Mouse (Mus musculus): Measurements from ENCODE around the gene Chka. TPM values are rescaled to one million over a fixed set of nuclear protein-coding genes. Genes with fewer than 3 reads are reported as not detected.

Chka gene
- polyA plus RNA-seq, 1 experiment from 2014 or later = 71.1 TPM

DNA sequence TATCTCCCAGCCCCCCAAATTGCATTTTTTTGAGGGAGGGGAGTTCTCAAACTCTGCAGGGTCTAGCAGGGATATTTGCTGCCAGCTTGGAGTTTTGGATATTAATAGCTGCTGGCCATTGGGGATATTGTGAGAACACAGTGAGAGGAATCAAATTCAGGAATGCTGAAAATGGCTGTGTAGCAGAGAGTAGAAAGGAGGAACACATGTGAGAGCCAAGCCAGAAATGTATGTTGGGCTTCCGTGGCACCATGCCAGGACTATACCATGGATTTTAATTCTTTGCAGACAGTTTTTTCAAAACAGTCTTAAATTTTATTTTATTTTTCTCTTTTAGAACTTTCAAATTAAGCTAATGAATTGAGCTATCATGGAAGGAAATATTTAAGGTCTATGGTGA, 16.7 kb downstream of the Chka start:
- H3K27me3 ChIP-seq (ENCODE audit: control insufficient read depth, insufficient read depth, low read length) = no peaks in the 10 kb centered on the region

DNA sequence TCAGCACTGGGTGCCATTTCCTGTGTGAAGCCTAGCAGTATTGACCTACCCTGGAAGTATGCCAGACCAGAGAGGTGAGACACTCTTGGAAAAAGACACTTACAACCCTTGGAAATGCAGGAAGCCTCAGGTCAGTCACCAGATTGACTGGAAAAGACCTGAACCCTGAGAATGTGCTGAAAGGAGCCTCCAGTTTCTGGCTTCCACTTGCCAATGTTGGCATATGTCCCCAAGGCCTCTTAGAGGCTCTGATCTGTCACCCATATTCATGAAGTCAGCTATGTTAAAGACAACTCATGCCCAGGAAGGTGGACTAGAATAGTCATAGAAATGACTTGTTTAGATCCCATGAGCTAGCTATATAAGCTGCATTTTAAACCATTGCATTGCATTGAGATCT, 19.9 kb downstream of the Chka start:
- Histone ChIP-seq H3K4me1 (ENCODE audit: control insufficient read depth, insufficient read depth, low read length) (0 out of 2 replicates have a peak, but pooled peaks cover 3% of the 10 kb centered on the region), H3K27ac (ENCODE audit: low read depth, low read length) (no peak overlapping the region), H3K27me3 (ENCODE audit: control insufficient read depth, insufficient read depth, low read length) (no peaks in the 10 kb centered on the region), H3K9ac (replicated peaks; ENCODE audit: low read depth, low read length) (no peak overlapping the region), H3K9me3 (ENCODE audit: control insufficient read depth, low read length) (no peaks in the 10 kb centered on the region), H3K4me2 (ENCODE audit: low read depth, low read length) (no peak overlapping the region), H3K36me3 (ENCODE audit: control insufficient read depth, insufficient read depth, low read length) (no peaks in the 10 kb centered on the region), H3K4me3 (ENCODE audit: low read depth, low read length) (no peak overlapping the region)
- ATAC-seq (ENCODE audit: low read depth) = no peak

More for the DNA sequence above, 16.7 kb downstream of the Chka start:
- Histone ChIP-seq H3K4me2 (ENCODE audit: low read depth, low read length) (no peak overlapping the region), H3K4me3 (ENCODE audit: low read depth, low read length) (no peak overlapping the region), H3K36me3 (ENCODE audit: control insufficient read depth, insufficient read depth, low read length) (0 out of 2 replicates have a peak, but pooled peaks cover 3% of the 10 kb centered on the region), H3K9ac (replicated peaks; ENCODE audit: low read depth, low read length) (no peak overlapping the region), H3K27ac (ENCODE audit: low read depth, low read length) (no peak overlapping the region), H3K9me3 (ENCODE audit: control insufficient read depth, low read length) (no peaks in the 10 kb centered on the region), H3K4me1 (ENCODE audit: control insufficient read depth, insufficient read depth, low read length) (no peaks in the 10 kb centered on the region)
- WGBS = 88% methylated on average over 1 of the region's 1 CpGs
- ATAC-seq (ENCODE audit: low read depth) = no peak

DNA sequence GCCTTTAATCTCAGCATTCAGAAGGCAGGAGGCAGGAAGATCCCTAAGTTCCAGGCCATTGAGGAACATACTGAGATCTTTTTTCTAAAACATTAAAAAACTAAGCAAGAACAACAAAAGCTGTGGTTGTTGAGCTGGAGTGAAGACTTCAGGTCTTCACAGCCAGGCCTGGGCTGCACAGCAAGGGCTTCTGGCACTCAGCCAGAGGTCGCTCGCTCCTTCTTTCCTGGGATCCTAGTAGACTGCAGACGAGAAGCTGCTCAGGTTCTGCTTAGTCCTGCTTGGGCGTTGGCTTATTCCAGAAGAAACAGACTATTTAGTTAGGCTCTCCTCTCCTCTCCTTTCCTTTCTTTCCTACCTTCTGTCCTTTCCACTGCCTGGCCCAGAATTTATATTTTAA, 20.8 kb downstream of the Chka start:
- WGBS = 62% methylated on average over 4 of the region's 4 CpGs
- ATAC-seq (ENCODE audit: low read depth) = no peak
- Histone ChIP-seq H3K4me1 (ENCODE audit: control insufficient read depth, insufficient read depth, low read length) (0 out of 2 replicates have a peak, but pooled peaks cover 3% of the 10 kb centered on the region), H3K27ac (ENCODE audit: low read depth, low read length) (no peak overlapping the region), H3K9me3 (ENCODE audit: control insufficient read depth, low read length) (no peaks in the 10 kb centered on the region), H3K4me3 (ENCODE audit: low read depth, low read length) (no peak overlapping the region), H3K4me2 (ENCODE audit: low read depth, low read length) (no peak overlapping the region), H3K36me3 (ENCODE audit: control insufficient read depth, insufficient read depth, low read length) (no peaks in the 10 kb centered on the region), H3K27me3 (ENCODE audit: control insufficient read depth, insufficient read depth, low read length) (no peaks in the 10 kb centered on the region), H3K9ac (replicated peaks; ENCODE audit: low read depth, low read length) (no peak overlapping the region)

DNA sequence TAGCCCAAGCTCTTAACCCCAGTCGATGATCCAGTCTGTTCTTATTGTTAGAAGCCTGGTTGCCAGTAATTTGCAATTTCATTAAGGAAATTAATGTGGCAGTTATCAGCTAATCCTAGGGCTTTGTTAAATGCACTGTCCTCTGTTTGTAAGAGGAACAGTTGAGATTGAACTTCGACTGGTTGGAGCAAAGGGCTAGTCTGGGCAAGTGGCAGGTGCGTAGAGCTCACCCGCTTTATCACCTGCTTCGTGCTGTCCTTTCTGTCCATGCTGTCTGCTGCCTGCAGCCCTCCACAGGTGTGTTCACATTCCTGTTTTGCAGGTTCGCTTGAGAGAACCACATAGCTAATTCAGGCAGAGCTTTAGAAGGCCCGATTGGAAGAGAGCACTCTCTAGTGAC, 23.5 kb downstream of the Chka start:
- H3K36me3 ChIP-seq (ENCODE audit: control insufficient read depth, insufficient read depth, low read length) = no peaks in the 10 kb centered on the region
- WGBS = 87% methylated on average over 7 of the region's 7 CpGs
- no peak overlapping the region for H3K4me3 ChIP-seq (ENCODE audit: low read depth, low read length)
- H3K9ac ChIP-seq (replicated peaks; ENCODE audit: low read depth, low read length) = no peak overlapping the region
- no peak for ATAC-seq (ENCODE audit: low read depth)
- H3K27ac ChIP-seq (ENCODE audit: low read depth, low read length) = no peak overlapping the region
- 0 out of 2 replicates have a peak, but pooled peaks cover 3% of the 10 kb centered on the region for H3K4me1 ChIP-seq (ENCODE audit: control insufficient read depth, insufficient read depth, low read length)
- no peaks in the 10 kb centered on the region for H3K9me3 ChIP-seq (ENCODE audit: control insufficient read depth, low read length)
- H3K27me3 ChIP-seq (ENCODE audit: control insufficient read depth, insufficient read depth, low read length) = no peaks in the 10 kb centered on the region
- H3K4me2 ChIP-seq (ENCODE audit: low read depth, low read length) = no peak overlapping the region

DNA sequence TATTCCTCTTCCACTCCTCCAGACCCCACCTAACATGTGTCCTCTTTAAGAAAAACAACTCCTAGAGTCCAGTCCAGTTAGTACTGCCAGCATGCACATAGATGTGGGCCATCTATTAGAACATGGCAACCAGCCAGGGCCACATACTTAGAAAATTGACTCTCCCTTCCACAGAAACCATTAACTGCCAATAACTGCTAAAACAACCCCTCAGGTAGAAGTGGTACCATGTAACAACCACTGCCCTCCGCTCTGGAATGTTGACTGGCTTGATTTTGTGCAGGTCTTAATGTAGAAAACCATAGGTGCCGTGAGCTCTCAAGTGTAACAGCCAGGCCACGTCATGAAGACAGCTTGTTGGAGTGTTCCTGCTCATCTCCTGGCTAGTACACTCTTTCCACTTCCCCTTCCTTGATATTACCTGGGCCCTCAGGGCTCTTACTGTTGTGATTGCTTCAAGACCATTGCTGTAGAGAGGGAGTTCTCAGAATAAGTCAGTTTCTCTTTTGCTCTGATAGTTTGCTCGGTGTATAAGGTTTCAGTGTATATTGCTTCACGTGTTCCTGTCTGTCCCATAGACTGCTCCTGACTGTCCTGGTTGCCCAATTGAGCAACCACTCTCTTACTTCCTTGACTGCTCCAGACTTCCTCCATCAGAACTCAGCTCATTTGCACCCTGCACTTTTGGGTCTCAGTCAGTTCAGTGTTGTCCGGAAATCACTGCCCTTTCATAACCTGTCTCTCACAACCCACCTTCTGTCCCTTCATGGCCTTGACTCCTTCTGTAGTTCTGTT, 28.7 kb downstream of the Chka start:
- no peaks in the 10 kb centered on the region for H3K27me3 ChIP-seq (ENCODE audit: control insufficient read depth, insufficient read depth, low read length)
- H3K4me2 ChIP-seq (ENCODE audit: low read depth, low read length) = no peak overlapping the region
- H3K4me3 ChIP-seq (ENCODE audit: low read depth, low read length) = no peak overlapping the region
- no peaks in the 10 kb centered on the region for H3K36me3 ChIP-seq (ENCODE audit: control insufficient read depth, insufficient read depth, low read length)
- no peak overlapping the region for H3K9ac ChIP-seq (replicated peaks; ENCODE audit: low read depth, low read length)
- no peak overlapping the region for H3K27ac ChIP-seq (ENCODE audit: low read depth, low read length)
- WGBS = 90% methylated on average over 6 of the region's 6 CpGs
- no peak for ATAC-seq (ENCODE audit: low read depth)
- H3K4me1 ChIP-seq (ENCODE audit: control insufficient read depth, insufficient read depth, low read length) = no peaks in the 10 kb centered on the region
- H3K9me3 ChIP-seq (ENCODE audit: control insufficient read depth, low read length) = no peaks in the 10 kb centered on the region

DNA sequence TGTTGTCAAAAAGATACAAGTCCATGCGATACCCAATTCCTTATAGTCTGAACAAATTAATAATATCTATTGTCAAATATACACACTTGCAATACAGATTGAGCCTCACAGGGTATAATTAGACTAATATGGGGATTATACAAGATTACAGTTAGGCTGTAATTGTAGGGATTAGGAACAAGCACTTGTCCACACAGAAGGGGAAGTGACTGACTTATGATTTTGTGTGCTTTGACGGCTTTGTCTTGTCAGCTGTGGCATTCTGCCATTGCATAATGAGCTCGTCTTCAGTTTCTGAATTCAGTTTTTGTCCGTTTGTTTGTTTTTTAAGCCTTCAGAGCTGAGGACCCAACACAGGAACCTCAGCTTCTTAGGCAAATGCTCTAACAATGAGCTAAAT, 30.6 kb downstream of the Chka start:
- Histone ChIP-seq H3K4me3 (ENCODE audit: low read depth, low read length) (no peak overlapping the region), H3K4me1 (ENCODE audit: control insufficient read depth, insufficient read depth, low read length) (no peaks in the 10 kb centered on the region), H3K36me3 (ENCODE audit: control insufficient read depth, insufficient read depth, low read length) (no peaks in the 10 kb centered on the region; the same call in 1 of the 2 replicates), H3K27ac (ENCODE audit: low read depth, low read length) (no peak overlapping the region), H3K4me2 (ENCODE audit: low read depth, low read length) (no peak overlapping the region), H3K9ac (replicated peaks; ENCODE audit: low read depth, low read length) (no peak overlapping the region), H3K27me3 (ENCODE audit: control insufficient read depth, insufficient read depth, low read length) (no peaks in the 10 kb centered on the region), H3K9me3 (ENCODE audit: control insufficient read depth, low read length) (no peaks in the 10 kb centered on the region)
- WGBS = 77% methylated on average over 4 of the region's 4 CpGs
- ATAC-seq (ENCODE audit: low read depth) = no peak

DNA sequence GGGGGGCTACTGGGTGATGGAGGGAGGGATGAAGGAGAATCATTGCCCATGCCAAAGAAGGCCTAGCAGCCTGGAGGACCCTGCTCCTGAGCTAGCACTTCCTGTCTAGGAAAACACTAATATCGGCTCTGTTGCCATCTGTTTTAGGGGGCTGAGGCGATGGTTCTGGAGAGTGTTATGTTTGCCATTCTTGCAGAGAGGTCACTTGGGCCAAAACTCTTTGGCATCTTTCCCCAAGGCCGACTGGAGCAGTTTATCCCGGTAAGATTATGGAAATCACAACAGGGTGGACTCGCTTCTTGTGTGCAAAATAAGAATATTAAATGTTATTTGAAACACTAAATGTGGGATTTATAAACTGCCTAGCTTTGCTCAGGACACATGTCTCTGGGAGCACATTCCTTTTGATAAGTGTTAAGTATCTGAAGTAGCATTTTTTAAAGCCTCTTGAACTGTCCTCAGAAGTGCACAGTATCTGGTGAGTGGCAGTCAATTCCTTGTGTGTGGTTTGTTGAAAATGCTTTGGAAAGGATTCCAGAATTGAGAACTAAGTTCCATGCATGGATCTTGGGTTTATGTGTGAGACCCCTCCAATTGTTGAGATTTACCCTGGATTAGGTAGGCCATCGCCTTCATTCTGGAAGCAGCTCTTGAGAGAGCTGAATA, 32.9 kb downstream of the Chka start:
- ATAC-seq (ENCODE audit: low read depth) = no peak
- 82% methylated on average over 6 of the region's 6 CpGs for WGBS
- no peak overlapping the region for H3K4me2 ChIP-seq (ENCODE audit: low read depth, low read length)

DNA sequence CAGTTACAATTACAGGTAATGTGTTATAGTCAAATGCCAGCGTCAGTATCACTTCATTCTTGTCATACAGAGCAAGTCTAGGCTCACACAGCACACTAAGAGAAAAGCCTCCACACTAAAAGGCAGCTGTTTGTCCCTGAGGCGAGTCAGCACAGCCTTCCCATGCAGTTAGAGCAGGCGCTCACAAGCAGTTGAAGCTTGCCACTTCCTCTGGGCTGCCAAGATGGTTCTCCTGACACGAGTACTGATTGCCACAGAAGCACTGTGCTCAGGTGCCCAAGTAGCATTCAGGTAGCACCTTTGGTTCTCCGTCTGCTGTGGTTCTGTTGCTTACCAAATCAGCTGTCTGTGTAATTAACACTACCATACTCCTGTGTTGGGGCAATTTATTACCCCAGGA, 37.5 kb downstream of the Chka start:
- ATAC-seq (ENCODE audit: low read depth) = no peak

More for the DNA sequence above, 32.9 kb downstream of the Chka start:
- H3K27me3 ChIP-seq (ENCODE audit: control insufficient read depth, insufficient read depth, low read length) = no peaks in the 10 kb centered on the region
- H3K9ac ChIP-seq (replicated peaks; ENCODE audit: low read depth, low read length) = no peak overlapping the region
- H3K4me1 ChIP-seq (ENCODE audit: control insufficient read depth, insufficient read depth, low read length) = no peaks in the 10 kb centered on the region
- no peaks in the 10 kb centered on the region for H3K9me3 ChIP-seq (ENCODE audit: control insufficient read depth, low read length)
- no peak overlapping the region for H3K27ac ChIP-seq (ENCODE audit: low read depth, low read length)
- peaks cover 5% of the 10 kb centered on the region; the same call in 1 of the 2 replicates for H3K36me3 ChIP-seq (ENCODE audit: control insufficient read depth, insufficient read depth, low read length)
- H3K4me3 ChIP-seq (ENCODE audit: low read depth, low read length) = no peak overlapping the region

DNA sequence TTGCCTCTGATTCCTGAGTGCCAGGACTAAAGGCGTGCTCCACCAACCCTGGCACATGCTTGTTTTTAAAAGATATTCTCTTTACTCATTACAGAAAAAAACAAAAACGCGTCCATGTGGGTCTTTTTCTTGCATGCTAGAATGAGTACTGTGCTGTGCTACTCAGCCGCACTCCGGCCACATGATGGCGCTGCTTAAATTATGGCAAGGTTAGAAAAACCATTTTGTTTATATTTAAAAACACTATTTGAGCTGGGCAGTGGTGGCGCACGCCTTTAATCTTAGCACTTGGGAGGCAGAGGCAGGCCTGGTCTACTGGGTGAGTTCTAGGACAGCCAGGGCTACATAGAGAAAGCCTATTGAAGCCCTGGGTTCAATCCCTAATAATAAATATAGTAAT, 38.6 kb downstream of the Chka start:
- Histone ChIP-seq H3K4me1 (ENCODE audit: control insufficient read depth, insufficient read depth, low read length) (no peaks in the 10 kb centered on the region), H3K36me3 (ENCODE audit: control insufficient read depth, insufficient read depth, low read length) (peaks cover 40% of the 10 kb centered on the region), H3K4me2 (ENCODE audit: low read depth, low read length) (no peak overlapping the region), H3K9me3 (ENCODE audit: control insufficient read depth, low read length) (no peaks in the 10 kb centered on the region), H3K4me3 (ENCODE audit: low read depth, low read length) (no peak overlapping the region), H3K27me3 (ENCODE audit: control insufficient read depth, insufficient read depth, low read length) (no peaks in the 10 kb centered on the region), H3K9ac (replicated peaks; ENCODE audit: low read depth, low read length) (no peak overlapping the region), H3K27ac (ENCODE audit: low read depth, low read length) (no peak overlapping the region)
- 90% methylated on average over 8 of the region's 8 CpGs for WGBS
- no peak for ATAC-seq (ENCODE audit: low read depth)

More for the DNA sequence above, 37.5 kb downstream of the Chka start:
- no peak overlapping the region for H3K9ac ChIP-seq (replicated peaks; ENCODE audit: low read depth, low read length)
- no peak overlapping the region for H3K4me3 ChIP-seq (ENCODE audit: low read depth, low read length)
- no peaks in the 10 kb centered on the region for H3K9me3 ChIP-seq (ENCODE audit: control insufficient read depth, low read length)
- WGBS = 93% methylated on average over 5 of the region's 5 CpGs
- H3K4me2 ChIP-seq (ENCODE audit: low read depth, low read length) = no peak overlapping the region
- H3K4me1 ChIP-seq (ENCODE audit: control insufficient read depth, insufficient read depth, low read length) = no peaks in the 10 kb centered on the region
- H3K27ac ChIP-seq (ENCODE audit: low read depth, low read length) = no peak overlapping the region
- H3K27me3 ChIP-seq (ENCODE audit: control insufficient read depth, insufficient read depth, low read length) = no peaks in the 10 kb centered on the region
- peaks cover 35% of the 10 kb centered on the region for H3K36me3 ChIP-seq (ENCODE audit: control insufficient read depth, insufficient read depth, low read length)

Data from neural tube, embryonic 14.5 days (tissue).